Mouse (Mus musculus): Measurements from ENCODE around the gene Slc16a7.

Gene Slc16a7

GRCm38 (mm10) chr10:125213805-125214204 lies 175.5 kb downstream of the Slc16a7 start:
- in situ Hi-C loops (cut with MboI; ENCODE audit: low sequenced_read_pairs), result no loop called here

- in situ Hi-C loops (cut with MboI; ENCODE audit: low sequenced_read_pairs), result no loop called here
Measured at GRCm38 (mm10) chr10:125187544-125187943, 201.7 kb downstream of the Slc16a7 start.

GRCm38 (mm10) chr10:125185387-125185786 lies 203.9 kb downstream of the Slc16a7 start:
- in situ Hi-C loops (cut with MboI; ENCODE audit: low sequenced_read_pairs), result no loop called here

- in situ Hi-C loops (cut with MboI; ENCODE audit: low sequenced_read_pairs), result no loop called here
Measured at GRCm38 (mm10) chr10:125184146-125184545, 205.1 kb downstream of the Slc16a7 start.

GRCm38 (mm10) chr10:125182545-125182944 lies 206.7 kb downstream of the Slc16a7 start:
- in situ Hi-C loops (cut with MboI; ENCODE audit: low sequenced_read_pairs), result no loop called here

- in situ Hi-C loops (cut with MboI; ENCODE audit: low sequenced_read_pairs), result no loop called here
Measured at GRCm38 (mm10) chr10:125177782-125178181, 211.5 kb downstream of the Slc16a7 start.

- in situ Hi-C loops (cut with MboI; ENCODE audit: low sequenced_read_pairs), result no loop called here
Measured at GRCm38 (mm10) chr10:125175013-125175650, 214.1 kb downstream of the Slc16a7 start.

- in situ Hi-C loops (cut with MboI; ENCODE audit: low sequenced_read_pairs), result no loop called here
Measured at GRCm38 (mm10) chr10:125171625-125172024, 217.6 kb downstream of the Slc16a7 start.

- in situ Hi-C loops (cut with MboI; ENCODE audit: low sequenced_read_pairs), result no loop called here
Measured at GRCm38 (mm10) chr10:125171154-125171553, 218.1 kb downstream of the Slc16a7 start.
